Mouse (Mus musculus) thymus, adult 2 months (tissue): ENCODE measurements around the gene Gm49387. TPM values are rescaled to one million over a fixed set of nuclear protein-coding genes. Genes with fewer than 3 reads are reported as not detected.
A peak's percentile ranks its signal among the peaks of the same experiment; 100 is the strongest.

Experiments
- DNase-seq: peaks from one replicate; pipeline ENCODE4 v3.0.0; 2021
- H3K27ac ChIP-seq: fragments of 200-500 bp; 2 replicates; pipeline ENCODE4 v1.5.1; 2012; ENCODE audit warnings: low read length, control low read depth; ENCODE audit not compliant: control insufficient read depth, insufficient read depth
- H3K27me3 ChIP-seq: fragments of 200-500 bp; 2 replicates; pipeline ENCODE4 v1.6.1; 2012; ENCODE audit warnings: mild to moderate bottlenecking, low read length, moderate library complexity, mixed read lengths; ENCODE audit not compliant: control insufficient read depth, insufficient read depth
- H3K36me3 ChIP-seq: fragments of 200-500 bp; 2 replicates; pipeline ENCODE4 v1.6.1; 2012; ENCODE audit warnings: mild to moderate bottlenecking, low read length, moderate library complexity; ENCODE audit not compliant: control insufficient read depth, insufficient read depth
- H3K4me1 ChIP-seq: fragments of 200-500 bp; replicated peaks from 2 replicates; pipeline ENCODE4 v1.6.1; 2012; ENCODE audit warnings: low read length; ENCODE audit not compliant: control insufficient read depth, insufficient read depth
- H3K4me3 ChIP-seq: fragments of 200-500 bp; 2 replicates; pipeline ENCODE4 v1.5.1; 2012; ENCODE audit warnings: mild to moderate bottlenecking, low read length, control low read depth, moderate library complexity; ENCODE audit not compliant: control insufficient read depth, insufficient read depth
- CTCF ChIP-seq: fragments of 200-500 bp; IDR thresholded peaks from 2 replicates; pipeline ENCODE4 v1.5.1; 2012; ENCODE audit warnings: mild to moderate bottlenecking, control low read depth, low read length, moderate library complexity, borderline replicate concordance; ENCODE audit not compliant: control insufficient read depth, poor library complexity, insufficient read depth; ENCODE audit errors: extremely low read depth
- POLR2A ChIP-seq: fragments of 200-500 bp; IDR thresholded peaks from 2 replicates; pipeline ENCODE4 v1.6.1; 2012; ENCODE audit warnings: mild to moderate bottlenecking, low read length, control low read depth, moderate library complexity; ENCODE audit not compliant: control insufficient read depth, poor library complexity, insufficient read depth; ENCODE audit errors: extremely low read depth
- WGBS: fragments of 180-500 bp; shearing (Covaris S2); methylation state at CpG from one replicate; pipeline ENCODE4 v1.1.7; 2018; 5-methylcytosine and 5-hydroxymethylcytosine counted together
- polyA plus RNA-seq: library from polyadenylated mRNA; depleted of rRNA; stranded (reverse); fragments of >200 nt; gene quantifications from 2 replicates; pipeline ENCODE4 v1.2.3, GENCODE M21; 2012

The Gm49387 gene
- polyA plus RNA-seq, 1 experiment: not detected

DNA sequence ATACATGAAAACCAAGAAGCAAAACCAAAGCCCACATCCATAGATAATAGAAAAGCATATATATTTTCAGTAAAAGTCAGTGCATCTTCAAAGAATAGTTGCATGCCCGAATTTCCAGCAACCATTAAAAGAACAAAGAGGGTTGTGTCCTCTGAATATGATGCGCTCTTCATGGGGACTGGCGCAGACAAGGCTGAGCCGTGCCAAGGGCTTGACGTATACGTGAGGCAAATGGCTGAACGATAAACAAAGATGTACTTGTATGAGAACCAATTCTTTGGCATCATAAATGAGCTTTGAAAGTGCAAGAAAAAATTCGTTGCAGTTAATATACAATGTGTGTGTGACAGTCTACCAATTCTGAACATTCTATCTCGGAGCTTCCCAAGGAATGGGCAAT lies 40.6 kb upstream of the Gm49387 start:
- Histone ChIP-seq H3K4me1 (peaks cover 38% of the 10 kb centered on the region), H3K27me3 (no peaks in the 10 kb centered on the region), H3K4me3 (no peak overlapping the region), H3K27ac (no peak overlapping the region), H3K36me3 (no peaks in the 10 kb centered on the region)
- DNase-seq: no peak
- TF ChIP-seq CTCF (no peak), POLR2A (no peak)
- WGBS: 86% methylated on average over 9 of the region's 9 CpGs

DNA sequence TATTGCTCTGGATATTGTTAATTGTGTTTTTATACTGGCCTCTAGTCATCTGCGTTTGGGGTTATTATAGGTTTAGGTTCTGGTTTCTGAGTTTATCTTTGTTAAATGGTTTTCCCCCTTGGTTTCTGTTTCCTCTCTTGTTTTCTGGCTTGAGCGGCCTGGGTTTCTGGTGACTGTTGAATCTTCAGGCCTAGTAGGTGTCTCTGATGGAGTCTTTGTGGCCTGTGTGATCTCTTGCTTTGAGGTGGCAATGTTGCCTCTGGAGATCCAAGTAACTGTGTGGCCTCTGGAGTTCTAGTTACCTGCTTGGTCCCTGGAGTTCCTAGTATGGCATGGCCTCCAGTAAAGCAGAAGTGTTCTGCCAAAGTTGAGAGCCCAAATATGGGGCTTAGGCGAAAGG lies 40.0 kb upstream of the Gm49387 start:
- Histone ChIP-seq H3K27me3 (no peaks in the 10 kb centered on the region), H3K4me1 (peaks cover 34% of the 10 kb centered on the region), H3K4me3 (no peak overlapping the region), H3K27ac (no peak overlapping the region), H3K36me3 (no peaks in the 10 kb centered on the region)
- 59% methylated on average over 3 of the region's 3 CpGs for WGBS
- no peak for TF ChIP-seq CTCF
- DNase-seq: no peak

DNA sequence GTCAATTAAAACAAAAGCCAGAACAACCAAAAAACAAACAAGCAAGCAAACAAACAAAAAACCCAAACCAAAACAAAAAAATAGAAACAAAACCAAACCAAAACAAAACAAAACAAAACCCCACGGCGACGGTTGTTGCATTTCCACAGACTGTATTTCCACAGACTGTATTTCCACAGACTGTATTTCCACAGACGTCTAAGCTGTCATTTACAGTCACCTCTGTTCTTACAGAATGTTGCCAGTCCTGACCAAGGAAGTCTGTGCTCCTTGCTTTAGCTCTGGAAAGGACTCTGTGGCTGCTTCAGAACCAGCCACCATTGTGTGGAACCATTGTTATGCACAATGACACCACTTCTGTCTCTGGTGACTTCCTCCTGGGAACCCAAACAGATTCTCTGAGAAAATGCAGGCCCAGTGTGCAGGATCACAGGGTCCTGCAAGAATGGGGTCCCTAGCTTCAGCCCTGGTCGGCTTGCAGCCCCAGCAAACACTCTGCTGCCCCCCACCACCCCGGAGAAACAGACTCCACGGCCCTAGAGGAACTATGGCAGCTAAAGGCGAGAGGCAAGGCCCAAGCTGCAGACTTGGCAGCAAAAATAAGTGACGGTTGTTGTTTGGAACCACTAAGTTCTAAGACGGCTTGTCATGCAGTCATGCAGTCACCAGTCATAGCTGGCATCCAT lies 31.1 kb upstream of the Gm49387 start:
- Histone ChIP-seq H3K27me3 (no peaks in the 10 kb centered on the region), H3K27ac (no peak overlapping the region), H3K4me1 (peaks cover 35% of the 10 kb centered on the region), H3K4me3 (no peak overlapping the region), H3K36me3 (0 out of 2 replicates have a peak, but pooled peaks cover 4% of the 10 kb centered on the region)
- TF ChIP-seq CTCF (no peak), POLR2A (no peak)
- DNase-seq: no peak
- WGBS: 80% methylated on average over 10 of the region's 10 CpGs

DNA sequence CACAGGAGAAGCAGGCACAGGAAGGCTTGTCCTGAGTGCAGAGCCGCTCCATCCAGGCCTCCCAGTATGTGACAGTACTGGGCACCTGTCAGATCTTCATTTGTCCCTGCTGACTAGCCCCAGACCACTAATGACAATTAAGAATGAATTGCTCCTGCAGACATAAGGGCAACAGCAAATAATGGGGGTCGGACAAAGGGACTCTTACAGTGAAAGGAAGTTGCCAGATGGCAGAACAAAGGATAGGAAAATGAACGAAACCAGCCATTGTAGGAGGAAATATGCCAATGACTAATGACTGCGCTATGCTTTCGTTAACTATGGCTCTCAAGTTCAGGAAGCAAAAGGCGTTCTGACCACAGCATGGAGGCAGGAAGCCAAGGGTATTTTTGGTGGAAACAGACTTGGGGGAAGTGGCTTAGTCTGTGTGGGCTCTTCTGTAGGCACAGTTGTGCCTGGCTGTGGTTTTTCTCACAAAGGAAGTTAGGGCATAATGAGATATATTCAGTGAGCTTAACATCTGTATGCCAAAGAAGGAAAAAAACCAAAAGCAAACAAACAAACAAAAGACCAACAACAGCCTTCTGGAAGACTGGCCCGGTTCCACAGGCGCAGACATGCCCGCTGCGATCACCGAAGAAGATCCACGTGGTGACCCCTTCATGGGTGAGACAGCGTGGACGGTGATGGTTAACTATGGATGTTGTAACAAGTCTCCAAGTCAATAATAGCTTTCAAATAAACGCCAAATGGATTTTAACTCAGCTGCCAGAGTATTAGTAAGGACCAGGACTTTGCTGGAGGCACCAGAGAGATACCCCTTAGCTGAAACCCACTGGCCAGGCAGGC lies 29.2 kb upstream of the Gm49387 start:
- no peak for TF ChIP-seq POLR2A
- TF ChIP-seq CTCF: no peak
- peak; percentile 53 for DNase-seq
- Histone ChIP-seq H3K4me3 (no peak overlapping the region), H3K27me3 (no peaks in the 10 kb centered on the region), H3K4me1 (peaks cover 43% of the 10 kb centered on the region), H3K27ac (peak overlapping the region; percentile 14; the same call in 1 of the 2 replicates), H3K36me3 (0 out of 2 replicates have a peak, but pooled peaks cover 5% of the 10 kb centered on the region)
- 8% methylated on average over 15 of the region's 15 CpGs for WGBS

DNA sequence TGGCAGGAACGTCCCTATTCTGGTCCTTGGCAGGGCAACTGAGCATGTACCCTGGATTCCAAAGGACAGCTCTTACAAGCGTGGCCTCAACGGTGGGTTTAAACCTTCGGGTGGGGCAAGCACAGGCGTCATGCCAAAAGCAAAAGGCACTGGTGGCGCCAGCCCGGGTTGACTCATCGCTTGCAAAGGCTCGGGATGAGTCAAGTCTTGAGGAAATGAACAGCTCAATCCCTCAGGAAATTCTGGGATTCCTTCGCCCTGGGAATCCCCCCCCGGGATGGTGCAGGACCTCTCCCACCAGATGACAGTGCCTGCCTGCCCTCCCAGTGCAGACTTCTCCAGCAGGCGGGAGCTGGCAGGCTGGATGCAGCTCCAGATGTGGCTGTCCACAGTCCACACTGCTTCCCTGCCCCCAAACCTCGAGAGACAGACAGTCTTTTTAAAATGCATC lies 28.5 kb upstream of the Gm49387 start:
- Histone ChIP-seq H3K27ac (no peak overlapping the region), H3K4me1 (peaks cover 45% of the 10 kb centered on the region), H3K27me3 (no peaks in the 10 kb centered on the region), H3K4me3 (no peak overlapping the region), H3K36me3 (0 out of 2 replicates have a peak, but pooled peaks cover 5% of the 10 kb centered on the region)
- WGBS: 29% methylated on average over 13 of the region's 13 CpGs
- TF ChIP-seq CTCF (no peak), POLR2A (no peak)
- DNase-seq: peak; percentile 42

DNA sequence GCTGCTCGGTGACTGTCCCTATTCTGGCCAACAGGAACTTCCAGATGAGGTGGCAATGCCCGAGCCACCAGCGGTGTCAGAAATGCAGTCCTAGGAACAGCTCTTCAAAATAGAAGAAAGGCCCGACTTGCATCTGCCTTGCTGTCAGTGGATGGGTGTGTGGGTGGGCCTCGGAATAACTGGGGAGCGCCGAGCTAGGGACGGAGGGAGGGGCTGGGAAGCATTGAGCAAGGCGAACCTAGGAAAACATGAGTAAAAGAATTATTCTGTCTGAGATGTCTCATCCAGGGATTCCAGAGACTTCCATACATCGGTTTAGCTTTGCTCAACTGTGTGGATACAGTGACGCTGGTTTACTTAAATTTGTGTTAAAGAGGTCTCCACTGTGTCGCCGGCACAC lies 27.6 kb upstream of the Gm49387 start:
- no peak overlapping the region for H3K27ac ChIP-seq
- TF ChIP-seq CTCF (no peak), POLR2A (no peak)
- H3K4me1 ChIP-seq: peaks cover 47% of the 10 kb centered on the region
- DNase-seq: no peak
- WGBS: 78% methylated on average over 13 of the region's 13 CpGs
- no peak overlapping the region for H3K4me3 ChIP-seq
- no peaks in the 10 kb centered on the region for H3K27me3 ChIP-seq
- H3K36me3 ChIP-seq: 0 out of 2 replicates have a peak, but pooled peaks cover 5% of the 10 kb centered on the region
